Mouse (Mus musculus) stomach, postnatal 0 days (tissue): ENCODE data around the gene Ankmy2. TPM values are rescaled to one million over a fixed set of nuclear protein-coding genes. Genes with fewer than 3 reads are reported as not detected.

Experiments used
- ATAC-seq: fragments of 200-750 bp; cut with Nextera tagmentation; 2 replicates; pipeline ENCODE4 v1.8.0; 2017; ENCODE audit not compliant: low FRiP score, low TSS enrichment
- DNase-seq: peaks from one replicate; pipeline ENCODE4 v3.0.0-alpha.2; 2016; ENCODE audit warnings: low spot score
- H3K27ac ChIP-seq: fragments of 300-500 bp; sonication (generic); replicated peaks from 2 replicates; pipeline ENCODE4 v1.5.1; 2014; ENCODE audit warnings: mild to moderate bottlenecking, control low read depth
- H3K27me3 ChIP-seq: fragments of 300-500 bp; sonication (generic); 2 replicates; pipeline ENCODE4 v1.6.1; 2014; ENCODE audit warnings: low read length; ENCODE audit not compliant: control insufficient read depth, insufficient read depth
- H3K36me3 ChIP-seq: fragments of 300-500 bp; sonication (generic); 2 replicates; pipeline ENCODE4 v1.6.1; 2014; ENCODE audit warnings: low read length, mixed read lengths; ENCODE audit not compliant: control insufficient read depth, insufficient read depth
- H3K4me1 ChIP-seq: fragments of 300-500 bp; sonication (generic); replicated peaks from 2 replicates; pipeline ENCODE4 v1.6.1; 2014; ENCODE audit warnings: antibody characterized with exemption; ENCODE audit not compliant: control insufficient read depth, insufficient read depth
- H3K4me2 ChIP-seq: fragments of 300-500 bp; sonication (generic); replicated peaks from 2 replicates; pipeline ENCODE4 v1.6.1; 2014; ENCODE audit warnings: low read depth, mild to moderate bottlenecking, control low read depth, moderate library complexity
- H3K4me3 ChIP-seq: fragments of 300-500 bp; sonication (generic); 2 replicates; pipeline ENCODE4 v1.5.1; 2014; ENCODE audit warnings: low read depth, low read length, control low read depth
- H3K9ac ChIP-seq: fragments of 300-500 bp; sonication (generic); 2 replicates; pipeline ENCODE4 v1.6.1; 2014; ENCODE audit warnings: mild to moderate bottlenecking, low read length, control low read depth, mixed read lengths
- H3K9me3 ChIP-seq: fragments of 300-500 bp; sonication (generic); 2 replicates; pipeline ENCODE4 v1.6.1; 2016; ENCODE audit warnings: low read length; ENCODE audit not compliant: control insufficient read depth
- CTCF ChIP-seq: IDR thresholded peaks from 2 replicates; pipeline ENCODE4 v1.5.1; 2016; ENCODE audit warnings: antibody characterized with exemption, low read depth, mild to moderate bottlenecking, moderate library complexity
- EP300 ChIP-seq: optimal IDR thresholded peaks from 2 replicates; pipeline ENCODE3; 2016; ENCODE audit warnings: antibody characterized with exemption
- WGBS: fragments of 180-500 bp; shearing (Covaris S2); extraction: QIAGEN DNeasy Blood & Tissue Kit; methylation state at CpG from one replicate; pipeline ENCODE4 v1.1.7; 2014; 5-methylcytosine and 5-hydroxymethylcytosine counted together
- polyA plus RNA-seq: library from polyadenylated mRNA; unstranded; fragments of >200 nt; fragmentation: Nextera tagmentation; extraction: Ambion mirVana; gene quantifications from 2 replicates; pipeline ENCODE4 v1.2.1, GENCODE M21; 2015

Gene Ankmy2
- polyA plus RNA-seq, 1 experiment from 2014 or later = 27.4 TPM

DNA sequence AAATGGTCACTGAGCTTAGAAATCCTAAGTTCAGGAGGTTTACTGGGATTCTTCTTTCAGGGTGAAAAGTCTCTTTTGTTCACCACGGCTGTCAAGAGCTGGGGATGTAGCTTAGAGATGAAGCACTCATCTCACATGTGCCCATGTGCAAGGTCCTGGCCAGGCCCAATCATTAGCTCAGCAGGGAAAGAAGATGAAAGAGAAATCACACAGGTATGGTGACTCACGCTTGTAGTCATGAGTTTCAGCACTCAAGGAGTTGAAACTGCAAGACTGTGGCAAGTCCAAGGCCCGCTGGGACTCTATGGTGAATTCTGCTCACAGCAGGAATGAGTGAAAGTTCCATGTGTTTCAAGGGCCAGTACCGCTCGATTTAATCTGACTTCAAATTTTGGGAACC is 22.8 kb upstream of the Ankmy2 start:
- Histone ChIP-seq H3K4me2 (no peak overlapping the region), H3K36me3 (peaks cover 10% of the 10 kb centered on the region), H3K9ac (no peak overlapping the region), H3K4me3 (no peak overlapping the region), H3K4me1 (no peaks in the 10 kb centered on the region), H3K27ac (no peak overlapping the region), H3K9me3 (no peaks in the 10 kb centered on the region), H3K27me3 (no peaks in the 10 kb centered on the region)
- DNase-seq (no peak), ATAC-seq (0 out of 2 replicates have a peak, but pooled peaks have one; percentile 53)
- WGBS = 86% methylated on average over 5 of the region's 5 CpGs
- TF ChIP-seq EP300 (no peak), CTCF (no peak)

DNA sequence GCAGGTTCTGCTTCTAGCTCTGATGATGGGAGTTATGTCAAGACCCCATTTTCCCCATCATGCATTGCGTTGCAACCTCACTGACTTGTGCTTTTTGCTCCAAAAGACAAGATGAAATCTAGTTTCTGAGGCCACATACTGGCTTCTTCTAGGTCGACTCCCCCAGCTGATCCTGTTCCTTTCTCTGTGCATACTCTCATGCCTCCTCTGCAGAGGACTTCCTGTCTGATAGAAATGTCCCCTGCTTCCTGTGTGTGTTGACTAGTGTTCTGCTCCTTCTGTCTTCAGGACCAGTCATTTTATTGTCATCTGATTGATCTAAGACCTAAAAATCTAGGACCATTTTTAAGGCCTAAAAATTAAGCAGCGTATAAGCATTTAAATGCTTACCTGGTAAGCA is 21.5 kb upstream of the Ankmy2 start:
- TF ChIP-seq EP300 = no peak
- no peaks in the 10 kb centered on the region for H3K9me3 ChIP-seq
- H3K36me3 ChIP-seq = peaks cover 6% of the 10 kb centered on the region; the same call in 1 of the 2 replicates
- H3K27me3 ChIP-seq = no peaks in the 10 kb centered on the region
- H3K4me1 ChIP-seq = no peaks in the 10 kb centered on the region
- DNase-seq (no peak), ATAC-seq (no peak)
- no peak overlapping the region for H3K4me2 ChIP-seq
- WGBS = 88% methylated on average over 3 of the region's 3 CpGs
- H3K9ac ChIP-seq = no peak overlapping the region
- no peak overlapping the region for H3K4me3 ChIP-seq
- H3K27ac ChIP-seq = no peak overlapping the region

DNA sequence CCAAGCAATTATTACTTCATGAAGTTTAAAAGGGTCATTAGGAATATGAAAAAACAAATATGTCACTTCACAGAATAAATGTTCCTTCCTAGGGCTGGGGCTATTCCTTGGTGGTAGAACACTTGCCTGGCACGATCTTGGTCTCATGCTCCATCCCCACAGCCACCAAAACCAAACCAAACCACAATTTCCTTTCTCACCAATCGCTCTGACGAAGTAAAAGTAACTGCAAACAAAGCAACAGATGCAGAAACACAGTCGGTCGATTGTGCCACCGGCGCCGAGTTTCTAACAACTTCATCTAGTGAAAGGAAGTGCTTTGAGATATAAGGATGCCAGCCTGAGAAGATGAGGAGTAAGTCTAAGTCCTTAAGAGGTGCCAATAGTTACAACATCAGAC is 20.6 kb upstream of the Ankmy2 start:
- Histone ChIP-seq H3K27ac (no peak overlapping the region), H3K9me3 (no peaks in the 10 kb centered on the region), H3K27me3 (no peaks in the 10 kb centered on the region), H3K36me3 (peaks cover 2% of the 10 kb centered on the region; the same call in 1 of the 2 replicates), H3K4me1 (no peaks in the 10 kb centered on the region), H3K4me2 (no peak overlapping the region), H3K9ac (no peak overlapping the region), H3K4me3 (no peak overlapping the region)
- DNase-seq = no peak
- TF ChIP-seq CTCF (no peak), EP300 (no peak)
- ATAC-seq = no peak
- WGBS = 90% methylated on average over 8 of the region's 8 CpGs

- 78% methylated on average over 4 of the region's 4 CpGs for WGBS
- H3K9me3 ChIP-seq = no peaks in the 10 kb centered on the region
These were observed 19.7 kb upstream of the Ankmy2 start for GRCm38 (mm10) chr12:36137192-36137591.

GRCm38 (mm10) chr12:36140401-36140800 is 16.5 kb upstream of the Ankmy2 start:
- Histone ChIP-seq H3K9ac (no peak overlapping the region), H3K36me3 (0 out of 2 replicates have a peak, but pooled peaks cover 2% of the 10 kb centered on the region), H3K27me3 (no peaks in the 10 kb centered on the region), H3K27ac (no peak overlapping the region), H3K4me2 (no peak overlapping the region), H3K9me3 (no peaks in the 10 kb centered on the region), H3K4me1 (no peaks in the 10 kb centered on the region), H3K4me3 (no peak overlapping the region)
- 74% methylated on average over 6 of the region's 6 CpGs for WGBS
- TF ChIP-seq EP300 = no peak
- no peak for TF ChIP-seq CTCF
- DNase-seq (no peak), ATAC-seq (no peak)

More at GRCm38 (mm10) chr12:36137192-36137591, 19.7 kb upstream of the Ankmy2 start:
- H3K27ac ChIP-seq = no peak overlapping the region
- H3K36me3 ChIP-seq = peaks cover 2% of the 10 kb centered on the region; the same call in 1 of the 2 replicates
- H3K4me2 ChIP-seq = no peak overlapping the region
- no peaks in the 10 kb centered on the region for H3K27me3 ChIP-seq
- no peak overlapping the region for H3K4me3 ChIP-seq
- ATAC-seq = no peak
- no peak overlapping the region for H3K9ac ChIP-seq
- no peak for DNase-seq
- TF ChIP-seq CTCF = no peak
- no peak for TF ChIP-seq EP300
- H3K4me1 ChIP-seq = no peaks in the 10 kb centered on the region

DNA sequence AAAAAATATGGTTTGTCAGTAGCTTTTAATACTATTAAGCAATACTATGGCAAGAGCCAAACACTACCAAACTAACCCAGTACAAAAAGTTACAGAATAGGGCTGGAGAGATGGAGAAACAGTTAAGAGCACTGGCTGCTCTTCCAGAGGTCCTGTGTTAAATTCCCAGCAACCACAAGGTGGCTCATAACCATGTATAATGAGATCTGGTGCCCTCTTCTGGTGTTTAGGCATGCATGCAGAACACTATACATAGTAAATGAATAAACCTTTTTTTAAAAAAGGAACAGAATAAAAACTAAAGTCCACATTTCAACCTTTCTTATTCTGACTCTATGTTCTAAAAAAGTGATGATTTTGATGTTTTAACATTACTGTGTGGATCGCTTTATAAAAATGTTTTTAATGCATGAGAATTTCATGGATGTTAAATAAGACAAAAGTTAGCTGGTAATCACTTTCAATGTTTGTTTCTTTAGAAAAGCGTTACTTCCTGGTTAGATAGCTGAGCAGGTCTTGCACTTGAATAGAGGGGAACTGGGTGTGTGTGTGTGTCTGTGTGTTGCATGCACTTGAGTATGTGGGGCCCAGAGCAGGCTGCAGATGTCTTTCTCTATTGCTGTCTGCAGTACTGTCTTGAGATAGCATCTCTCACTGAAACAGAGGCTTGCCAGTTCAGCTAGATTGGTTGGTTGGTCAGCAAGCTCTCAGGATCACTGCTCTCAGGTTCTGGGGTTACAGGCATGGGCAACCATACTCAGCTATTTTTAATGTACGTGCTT is 10.5 kb upstream of the Ankmy2 start:
- Histone ChIP-seq H3K9me3 (no peaks in the 10 kb centered on the region), H3K36me3 (no peaks in the 10 kb centered on the region), H3K4me2 (no peak overlapping the region), H3K4me1 (no peaks in the 10 kb centered on the region; the same call in 1 of the 2 replicates), H3K4me3 (no peak overlapping the region), H3K27ac (no peak overlapping the region), H3K9ac (no peak overlapping the region), H3K27me3 (no peaks in the 10 kb centered on the region)
- TF ChIP-seq EP300 = no peak
- TF ChIP-seq CTCF = peak; percentile 50
- no peak for DNase-seq
- peak; percentile 76; the same call in 1 of the 2 replicates for ATAC-seq
- 76% methylated on average over 3 of the region's 3 CpGs for WGBS
